In the genomic region with DNA sequence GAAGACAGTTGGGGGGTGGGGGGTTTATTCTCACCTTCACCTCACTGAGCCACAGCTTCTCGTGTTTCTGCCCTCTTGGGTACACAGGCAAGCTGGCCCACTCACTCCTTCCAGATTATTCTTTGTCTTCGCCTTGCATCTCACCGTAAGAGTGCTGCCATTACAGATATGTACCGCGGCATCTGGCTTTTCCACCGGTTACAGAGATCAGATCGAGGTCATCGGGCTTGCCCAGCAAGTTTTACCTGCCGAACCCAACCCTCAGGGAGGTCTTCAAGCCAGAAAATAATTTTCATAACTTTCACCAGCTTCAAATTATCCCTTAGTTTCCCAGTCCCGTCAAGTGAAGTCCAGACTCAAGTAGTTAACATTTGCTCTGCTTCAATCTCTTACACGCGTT, we compare ENCODE assay signal across 15 mouse cellular contexts. TPM values are rescaled to one million over a fixed set of nuclear protein-coding genes. Genes with fewer than 3 reads are reported as not detected.
DNase-seq lines count a peak whose midpoint lies in the region.
"Had no signal": no experiment of that assay in that cellular context is flagged by ENCODE, and none has a peak within 500 bp of the region (broad histone marks: within the 10 kb centered on the region; RNA-seq: fewer than 3 reads in every experiment).

No protein-coding gene starts in this region.

- DNase-seq in urinary bladder, adult 18-20 months (ENCODE audit: low spot score in 2 of 2): peak; percentile 39 to 64
- DNase-seq in urinary bladder, postnatal 4 days (ENCODE audit: low spot score in 2 of 2): no peak
- peak; percentile 45 for DNase-seq in urinary bladder, postnatal 25 days (ENCODE audit: low spot score)
- DNase-seq in urinary bladder, adult 2 months (ENCODE audit: low spot score): no peak
- no peak for DNase-seq in ovary, postnatal 10 days (ENCODE audit: low spot score)
- DNase-seq: adrenal gland, adult 2 months; adrenal gland, postnatal 10 days; adrenal gland, postnatal 25 days; cerebellum, adult 11 months; cerebellum, adult 18-20 months; cerebellum, adult 8-10 months; cerebellum, adult 9-11 months; cerebellum, postnatal 14 days; cerebellum, postnatal 36 days; embryo, embryonic 11 days had no signal

RNA-seq across cellular contexts. Expression of a gene that starts 36.8 kb away (rescaled TPM):
- 59.8 and 70.6 TPM in 2 replicates for polyA plus RNA-seq in urinary bladder, adult 2 months (2012; rRNA removed)

Comparison
In these comparisons a context has a peak if more than half of its experiments do, and no peak if none do; other contexts are left out.
1. DNase-seq: peak in urinary bladder, adult 18-20 months (2 of 2) and urinary bladder, postnatal 25 days (single experiment); none in urinary bladder, postnatal 4 days (0 of 2), urinary bladder, adult 2 months (single experiment) and ovary, postnatal 10 days (single experiment).